In the genomic region with DNA sequence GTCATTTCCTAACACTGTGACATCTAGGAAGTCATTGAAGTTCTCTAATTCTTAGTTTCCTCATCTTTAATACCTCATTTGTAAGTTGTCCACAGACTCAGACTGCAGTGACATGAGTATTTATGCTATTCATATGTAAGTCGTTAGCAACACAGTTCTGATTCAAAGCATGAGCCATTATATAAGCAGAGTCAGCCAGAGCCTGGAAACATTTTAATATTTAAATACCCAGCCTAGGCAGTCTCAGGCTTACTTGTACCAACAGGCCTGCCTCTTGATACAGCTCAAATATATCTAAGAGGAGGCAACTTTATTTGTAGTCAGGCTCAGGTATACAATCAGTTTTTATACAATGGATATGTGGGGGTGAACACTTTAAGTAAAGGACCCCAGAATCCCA, we compare ENCODE assay signal across 25 mouse cellular contexts.
"Had no signal": no experiment of that assay in that cellular context is flagged by ENCODE, and none has a peak within 500 bp of the region (broad histone marks: within the 10 kb centered on the region; RNA-seq: fewer than 3 reads in every experiment).

No protein-coding gene starts in this region.

- H3K9me3 ChIP-seq: hindbrain, embryonic 10.5 days; hindbrain, embryonic 12.5 days; hindbrain, embryonic 15.5 days; kidney, embryonic 15.5 days; liver, embryonic 12.5 days had no signal

- DNase-seq: gastrocnemius, postnatal 14 days; gastrocnemius, postnatal 36 days; heart, adult 2 months; heart, postnatal 10 days; heart, postnatal 4 days; kidney, adult 11 months; kidney, adult 2 months; kidney, adult 9 months; kidney, postnatal 14 days; kidney, postnatal 36 days; layer of hippocampus, adult 9-11 months; layer of hippocampus, postnatal 36 days; left cerebral cortex, postnatal 4 days had no signal

- H3K9ac ChIP-seq: heart, embryonic 13.5 days; hindbrain, embryonic 12.5 days; hindbrain, embryonic 15.5 days; kidney, embryonic 15.5 days; limb, embryonic 12.5 days; liver, embryonic 12.5 days; liver, embryonic 14.5 days had no signal

- H3K4me3 ChIP-seq: heart, adult 2 months; heart, embryonic 13.5 days; hindbrain, embryonic 10.5 days; hindbrain, embryonic 12.5 days; hindbrain, embryonic 15.5 days; kidney, embryonic 15.5 days; limb, embryonic 12.5 days; liver, embryonic 12.5 days had no signal

- H3K36me3 ChIP-seq: heart, embryonic 13.5 days; hindbrain, embryonic 10.5 days; hindbrain, embryonic 12.5 days; hindbrain, embryonic 15.5 days; kidney, embryonic 15.5 days; limb, embryonic 12.5 days; liver, embryonic 12.5 days had no signal

- H3K4me1 ChIP-seq: hindbrain, embryonic 10.5 days; hindbrain, embryonic 12.5 days; hindbrain, embryonic 15.5 days; kidney, embryonic 15.5 days; liver, embryonic 12.5 days had no signal

- H3K27me3 ChIP-seq: heart, embryonic 13.5 days; hindbrain, embryonic 12.5 days; hindbrain, embryonic 15.5 days; kidney, embryonic 15.5 days; limb, embryonic 12.5 days; liver, embryonic 12.5 days had no signal

- ATAC-seq: hindbrain, postnatal 0 days; intestine, embryonic 16.5 days; liver, embryonic 12.5 days had no signal

- H3K4me2 ChIP-seq: heart, embryonic 11.5 days; heart, embryonic 13.5 days; hindbrain, embryonic 12.5 days; hindbrain, embryonic 15.5 days; kidney, embryonic 15.5 days; limb, embryonic 12.5 days; liver, embryonic 12.5 days had no signal

- H3K27ac ChIP-seq: heart, adult 2 months; heart, embryonic 13.5 days; hindbrain, embryonic 10.5 days; hindbrain, embryonic 12.5 days; hindbrain, embryonic 15.5 days; hindbrain, postnatal 0 days; kidney, embryonic 15.5 days; kidney, postnatal 0 days; liver, embryonic 12.5 days; liver, embryonic 14.5 days had no signal
